Mouse (Mus musculus) liver, embryonic 13.5 days (tissue): ENCODE results near the gene Apbb1ip. TPM values are rescaled to one million over a fixed set of nuclear protein-coding genes. Genes with fewer than 3 reads are reported as not detected.
A peak's percentile ranks its signal among the peaks of the same experiment; 100 is the strongest.

ENCODE experiments used
- ATAC-seq: fragments of 200-750 bp; cut with Nextera tagmentation; 2 replicates; pipeline ENCODE4 v1.8.0; 2017; ENCODE audit warnings: low read depth, mild to moderate bottlenecking, moderate number of reproducible peaks, moderate library complexity
- DNase-seq: peaks from one replicate; pipeline ENCODE4 v3.0.0; 2022
- H3K27ac ChIP-seq: fragments of 300-500 bp; sonication (generic); 2 replicates; pipeline ENCODE4 v1.5.1; 2015; ENCODE audit warnings: moderate library complexity, mild to moderate bottlenecking, inconsistent platforms
- H3K27me3 ChIP-seq: fragments of 300-500 bp; sonication (generic); 2 replicates; pipeline ENCODE4 v1.6.1; 2015; ENCODE audit warnings: mild to moderate bottlenecking, inconsistent platforms
- H3K36me3 ChIP-seq: fragments of 300-500 bp; sonication (generic); 2 replicates; pipeline ENCODE4 v1.6.1; 2015; ENCODE audit warnings: mild to moderate bottlenecking, inconsistent platforms
- H3K4me1 ChIP-seq: fragments of 300-500 bp; sonication (generic); replicated peaks from 2 replicates; pipeline ENCODE4 v1.6.1; 2015; ENCODE audit warnings: inconsistent platforms
- H3K4me2 ChIP-seq: fragments of 300-500 bp; sonication (generic); 2 replicates; pipeline ENCODE4 v1.6.1; 2015; ENCODE audit warnings: inconsistent platforms, mild to moderate bottlenecking, moderate library complexity
- H3K4me3 ChIP-seq: fragments of 300-500 bp; sonication (generic); replicated peaks from 2 replicates; pipeline ENCODE4 v1.5.1; 2015; ENCODE audit warnings: mild to moderate bottlenecking, inconsistent platforms
- H3K9ac ChIP-seq: fragments of 300-500 bp; sonication (generic); 2 replicates; pipeline ENCODE4 v1.6.1; 2015; ENCODE audit warnings: mild to moderate bottlenecking, inconsistent platforms
- H3K9me3 ChIP-seq: fragments of 300-500 bp; sonication (generic); replicated peaks from 2 replicates; pipeline ENCODE4 v1.6.1; 2016; ENCODE audit warnings: inconsistent platforms
- WGBS: fragments of 180-500 bp; shearing (Covaris S2); methylation state at CpG from one replicate; pipeline ENCODE4 v1.1.7; 2015; ENCODE audit not compliant: insufficient replicate concordance; 5-methylcytosine and 5-hydroxymethylcytosine counted together
- polyA plus RNA-seq: library from polyadenylated mRNA; unstranded; fragments of >200 nt; fragmentation: Nextera tagmentation; extraction: Ambion mirVana; gene quantifications from 2 replicates; pipeline ENCODE4 v1.2.1, GENCODE M21; 2015

Gene Apbb1ip
- polyA plus RNA-seq, 1 experiment from 2014 or later = 17.2 TPM

GRCm38 (mm10) chr2:22894932-22895281 is 121.0 kb downstream of the Apbb1ip start:
- Histone ChIP-seq H3K9ac (peak overlapping the region; percentile 89), H3K4me2 (peak overlapping the region; percentile 74), H3K9me3 (no peaks in the 10 kb centered on the region), H3K27ac (peak overlapping the region; percentile 84), H3K4me1 (peaks cover 20% of the 10 kb centered on the region), H3K4me3 (peak overlapping the region; percentile 93), H3K36me3 (peaks cover 4% of the 10 kb centered on the region), H3K27me3 (no peaks in the 10 kb centered on the region)
- DNase-seq = no peak
- 12% methylated on average over 9 of the region's 9 CpGs for WGBS
- no peak for ATAC-seq

GRCm38 (mm10) chr2:22895282-22896273 is 121.7 kb downstream of the Apbb1ip start, which contains the start of gene Pdss1:
TSS of gene Pdss1 (plus strand) at chr2:22895522.
- peak; percentile 85 for DNase-seq
- peak within 1 kb of the TSS; percentile 89 for H3K9ac ChIP-seq
- peak; percentile 99 for ATAC-seq
- under 1% methylated on average over 81 of the region's 81 CpGs for WGBS
- H3K9me3 ChIP-seq = no peaks in the 10 kb centered on the region
- H3K4me2 ChIP-seq = peak within 1 kb of the TSS; percentile 74
- peak within 1 kb of the TSS; percentile 93 for H3K4me3 ChIP-seq
- peaks cover 4% of the 10 kb centered on the region for H3K36me3 ChIP-seq
- H3K27me3 ChIP-seq = no peaks in the 10 kb centered on the region
- peak within 1 kb of the TSS; percentile 84 for H3K27ac ChIP-seq
- H3K4me1 ChIP-seq = peaks cover 20% of the 10 kb centered on the region

- DNase-seq = peak; percentile 4
- ATAC-seq = peak; percentile 77
- WGBS = 44% methylated on average over 3 of the region's 3 CpGs
- Histone ChIP-seq H3K4me3 (no peak overlapping the region), H3K36me3 (peaks cover 52% of the 10 kb centered on the region), H3K4me2 (no peak overlapping the region), H3K9ac (no peak overlapping the region), H3K4me1 (peaks cover 9% of the 10 kb centered on the region; the same call in 1 of the 2 replicates), H3K27me3 (no peaks in the 10 kb centered on the region), H3K27ac (no peak overlapping the region), H3K9me3 (no peaks in the 10 kb centered on the region)
Observed at GRCm38 (mm10) chr2:22903947-22904346, 130.1 kb downstream of the Apbb1ip start.

DNA sequence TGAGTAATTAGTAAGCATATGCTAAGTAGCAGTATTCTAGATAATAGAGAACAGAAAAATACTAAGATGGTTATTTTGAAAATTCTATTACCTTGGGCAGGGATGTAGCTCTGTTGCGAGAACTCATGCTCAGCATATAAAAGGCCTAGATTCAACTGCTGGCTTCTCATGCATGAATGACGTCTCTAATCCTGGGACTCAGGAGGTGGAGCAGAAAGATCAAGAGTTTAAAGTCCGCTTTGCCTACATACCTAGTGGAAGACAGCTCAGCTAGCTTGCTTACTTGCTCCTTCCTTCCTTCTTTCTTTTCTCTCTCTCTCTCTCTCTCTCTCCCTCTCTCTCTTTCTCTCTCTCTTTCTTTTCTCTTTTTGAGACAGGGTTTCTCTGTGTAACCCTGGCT is 140.5 kb downstream of the Apbb1ip start:
- H3K27ac ChIP-seq = no peak overlapping the region
- no peaks in the 10 kb centered on the region for H3K4me1 ChIP-seq
- no peak overlapping the region for H3K4me2 ChIP-seq
- no peaks in the 10 kb centered on the region for H3K27me3 ChIP-seq
- ATAC-seq (no peak), DNase-seq (no peak)
- H3K36me3 ChIP-seq = peaks cover 72% of the 10 kb centered on the region
- H3K9ac ChIP-seq = no peak overlapping the region
- H3K9me3 ChIP-seq = no peaks in the 10 kb centered on the region
- no peak overlapping the region for H3K4me3 ChIP-seq
- WGBS = 82% methylated on average over 3 of the region's 3 CpGs

- 79% methylated on average over 2 of the region's 2 CpGs for WGBS
Observed at GRCm38 (mm10) chr2:22918651-22919050, 144.8 kb downstream of the Apbb1ip start.

More at GRCm38 (mm10) chr2:22918651-22919050, 144.8 kb downstream of the Apbb1ip start:
- Histone ChIP-seq H3K9ac (no peak overlapping the region), H3K4me2 (no peak overlapping the region), H3K4me3 (no peak overlapping the region), H3K4me1 (no peaks in the 10 kb centered on the region), H3K27me3 (no peaks in the 10 kb centered on the region), H3K27ac (no peak overlapping the region), H3K9me3 (no peaks in the 10 kb centered on the region), H3K36me3 (peaks cover 59% of the 10 kb centered on the region)
- no peak for ATAC-seq
- DNase-seq = no peak

Other genes with a start within 250 kb of the Apbb1ip start
- 0.03 and 0.06 TPM in 2 replicates for gene Gad2, start 151.9 kb upstream of the Apbb1ip start, polyA plus RNA-seq
- gene Pdss1, start 121.4 kb downstream of the Apbb1ip start, polyA plus RNA-seq = 19.1 and 22.8 TPM in 2 replicates